Mouse (Mus musculus) intestine, postnatal 0 days (tissue): Measurements from ENCODE around the gene Csrp2. TPM values are rescaled to one million over a fixed set of nuclear protein-coding genes. Genes with fewer than 3 reads are reported as not detected.

Experiments
- ATAC-seq: fragments of 200-750 bp; cut with Nextera tagmentation; 2 replicates; pipeline ENCODE4 v1.8.0; 2017; ENCODE audit warnings: mild to moderate bottlenecking, moderate TSS enrichment, moderate library complexity
- H3K27ac ChIP-seq: fragments of 300-500 bp; sonication (generic); 2 replicates; pipeline ENCODE4 v1.5.1; 2014; ENCODE audit warnings: mild to moderate bottlenecking, low read depth, low read length, moderate library complexity
- H3K27me3 ChIP-seq: fragments of 300-500 bp; sonication (generic); replicated peaks from 2 replicates; pipeline ENCODE4 v1.6.1; 2014; ENCODE audit warnings: low read length, mixed read lengths; ENCODE audit not compliant: control insufficient read depth, insufficient read depth
- H3K36me3 ChIP-seq: fragments of 300-500 bp; sonication (generic); 2 replicates; pipeline ENCODE4 v1.6.1; 2014; ENCODE audit warnings: mild to moderate bottlenecking, moderate library complexity; ENCODE audit not compliant: control insufficient read depth, insufficient read depth
- H3K4me1 ChIP-seq: fragments of 300-500 bp; sonication (generic); replicated peaks from 2 replicates; pipeline ENCODE4 v1.6.1; 2014; ENCODE audit warnings: antibody characterized with exemption, low read length, mixed read lengths; ENCODE audit not compliant: control insufficient read depth, insufficient read depth
- H3K4me2 ChIP-seq: fragments of 300-500 bp; sonication (generic); replicated peaks from 2 replicates; pipeline ENCODE4 v1.6.1; 2014; ENCODE audit warnings: low read depth, mild to moderate bottlenecking, moderate library complexity
- H3K4me3 ChIP-seq: fragments of 300-500 bp; sonication (generic); 2 replicates; pipeline ENCODE4 v1.5.1; 2014; ENCODE audit warnings: low read depth, low read length
- H3K9ac ChIP-seq: fragments of 300-500 bp; sonication (generic); 2 replicates; pipeline ENCODE4 v1.6.1; 2014; ENCODE audit warnings: mild to moderate bottlenecking, low read depth, low read length
- H3K9me3 ChIP-seq: fragments of 300-500 bp; sonication (generic); 2 replicates; pipeline ENCODE4 v1.6.1; 2016; ENCODE audit warnings: mixed run types; ENCODE audit not compliant: control insufficient read depth
- CTCF ChIP-seq: sonication (generic); IDR thresholded peaks from 2 replicates; pipeline ENCODE4 v1.5.1; 2016; ENCODE audit warnings: low read depth, mild to moderate bottlenecking, control low read depth, antibody characterized with exemption, moderate library complexity
- WGBS: fragments of 180-500 bp; shearing (Covaris S2); extraction: QIAGEN DNeasy Blood & Tissue Kit; methylation state at CpG from one replicate; pipeline ENCODE4 v1.1.7; 2014; 5-methylcytosine and 5-hydroxymethylcytosine counted together
- polyA plus RNA-seq: library from polyadenylated mRNA; unstranded; fragments of >200 nt; fragmentation: Nextera tagmentation; extraction: Ambion mirVana; gene quantifications from 2 replicates; pipeline ENCODE4 v1.2.1, GENCODE M21; 2015

Gene Csrp2
- 97.2 and 102 TPM in 2 replicates for polyA plus RNA-seq

GRCm38 (mm10) chr10:110919531-110920343, at the start of gene Csrp2:
Gene Csrp2 (plus strand): TSS chr10:110919789.
- Histone ChIP-seq H3K4me3 (peak within 1 kb of the TSS; percentile 76), H3K9me3 (no peaks in the 10 kb centered on the region), H3K27me3 (no peaks in the 10 kb centered on the region), H3K4me1 (peaks cover 13% of the 10 kb centered on the region), H3K36me3 (no peaks in the 10 kb centered on the region), H3K9ac (peak within 1 kb of the TSS; percentile 68), H3K27ac (peak within 1 kb of the TSS; percentile 88), H3K4me2 (peak within 1 kb of the TSS; percentile 93)
- ATAC-seq, result peak; percentile 78
- no peak for TF ChIP-seq CTCF
- WGBS, result under 1% methylated on average over 59 of the region's 67 CpGs

GRCm38 (mm10) chr10:110874853-110875252, 44.7 kb upstream of the Csrp2 start:
- H3K27ac ChIP-seq, result no peak overlapping the region
- H3K4me3 ChIP-seq, result no peak overlapping the region
- WGBS, result 56% methylated on average over 8 of the region's 8 CpGs
- no peaks in the 10 kb centered on the region for H3K27me3 ChIP-seq
- no peak overlapping the region for H3K9ac ChIP-seq
- no peak overlapping the region for H3K4me2 ChIP-seq
- TF ChIP-seq CTCF, result no peak
- no peak for ATAC-seq
- no peaks in the 10 kb centered on the region for H3K36me3 ChIP-seq
- H3K9me3 ChIP-seq, result no peaks in the 10 kb centered on the region
- no peaks in the 10 kb centered on the region; the same call in 1 of the 2 replicates for H3K4me1 ChIP-seq

DNA sequence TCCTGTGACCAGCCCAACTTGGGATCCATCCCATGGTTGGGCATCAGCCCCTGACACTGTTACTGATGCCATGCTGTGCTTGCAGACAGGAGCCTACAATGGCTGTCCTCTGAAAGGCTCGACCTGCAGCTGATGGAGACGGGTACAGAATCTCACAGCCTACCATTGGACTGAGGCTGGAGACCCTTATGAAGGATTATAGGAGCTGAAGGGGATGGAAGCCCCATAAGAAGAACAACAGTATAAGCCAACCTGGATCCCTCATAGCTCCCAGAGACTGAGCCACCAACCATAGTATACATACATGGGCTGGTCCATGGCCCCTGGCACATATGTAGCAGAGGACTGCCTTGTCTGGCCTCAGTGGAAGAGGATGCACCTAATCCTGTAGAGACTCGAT, 42.6 kb upstream of the Csrp2 start:
- Histone ChIP-seq H3K4me1 (no peaks in the 10 kb centered on the region; the same call in 1 of the 2 replicates), H3K27me3 (no peaks in the 10 kb centered on the region), H3K9ac (no peak overlapping the region), H3K4me2 (no peak overlapping the region), H3K9me3 (no peaks in the 10 kb centered on the region), H3K4me3 (no peak overlapping the region), H3K36me3 (no peaks in the 10 kb centered on the region), H3K27ac (no peak overlapping the region)
- no peak for TF ChIP-seq CTCF
- WGBS, result 86% methylated on average over 3 of the region's 3 CpGs
- no peak for ATAC-seq

- no peak for ATAC-seq
- WGBS, result 53% methylated on average over 8 of the region's 8 CpGs
Measured at GRCm38 (mm10) chr10:110877851-110878250, 41.7 kb upstream of the Csrp2 start.

GRCm38 (mm10) chr10:110878641-110879040, 40.9 kb upstream of the Csrp2 start:
- Histone ChIP-seq H3K4me3 (no peak overlapping the region), H3K9ac (no peak overlapping the region), H3K4me1 (no peaks in the 10 kb centered on the region; the same call in 1 of the 2 replicates), H3K27ac (no peak overlapping the region), H3K36me3 (no peaks in the 10 kb centered on the region), H3K9me3 (no peaks in the 10 kb centered on the region), H3K4me2 (no peak overlapping the region), H3K27me3 (no peaks in the 10 kb centered on the region)
- no peak for ATAC-seq
- WGBS, result 35% methylated on average over 5 of the region's 5 CpGs
- TF ChIP-seq CTCF, result no peak

More at GRCm38 (mm10) chr10:110877851-110878250, 41.7 kb upstream of the Csrp2 start:
- Histone ChIP-seq H3K4me2 (no peak overlapping the region), H3K4me1 (no peaks in the 10 kb centered on the region; the same call in 1 of the 2 replicates), H3K4me3 (no peak overlapping the region), H3K9ac (no peak overlapping the region), H3K9me3 (no peaks in the 10 kb centered on the region), H3K27me3 (no peaks in the 10 kb centered on the region), H3K36me3 (no peaks in the 10 kb centered on the region), H3K27ac (no peak overlapping the region)
- no peak for TF ChIP-seq CTCF

DNA sequence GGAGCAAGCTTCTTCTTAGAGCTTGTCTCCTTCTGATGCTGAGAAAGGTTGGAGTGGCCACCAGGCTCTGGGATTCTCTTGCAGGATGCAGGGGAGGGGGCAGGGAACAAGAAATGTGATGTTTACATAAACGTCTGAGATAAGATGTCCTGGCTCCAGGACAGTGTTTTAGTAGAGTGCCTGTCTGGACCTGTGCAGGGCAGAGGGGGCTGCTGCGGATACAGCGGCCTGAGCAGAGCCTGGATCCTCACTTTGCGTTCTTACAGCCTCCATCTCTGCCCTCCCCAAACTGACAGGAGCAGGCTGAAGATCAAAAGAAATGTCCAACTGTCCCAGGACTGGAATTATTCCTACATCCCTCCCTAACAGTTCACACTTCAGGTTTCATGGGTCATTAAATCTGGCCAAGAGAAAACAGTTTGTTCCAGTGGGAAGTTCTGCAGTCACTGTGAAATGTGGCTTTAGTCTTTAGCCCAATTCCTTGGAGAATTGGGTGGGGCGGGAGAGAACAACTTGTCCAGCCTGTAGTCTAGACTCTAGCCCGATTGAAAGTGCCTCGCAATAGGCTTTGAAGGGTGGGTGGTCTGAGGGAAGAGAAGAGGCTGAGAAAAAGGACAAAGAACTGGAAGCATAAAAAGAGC, 40.0 kb upstream of the Csrp2 start:
- no peak overlapping the region for H3K4me2 ChIP-seq
- no peaks in the 10 kb centered on the region for H3K36me3 ChIP-seq
- no peak overlapping the region for H3K27ac ChIP-seq
- no peak for TF ChIP-seq CTCF
- H3K27me3 ChIP-seq, result no peaks in the 10 kb centered on the region
- no peak for ATAC-seq
- H3K9ac ChIP-seq, result no peak overlapping the region; the same call in 1 of the 2 replicates
- H3K4me1 ChIP-seq, result no peaks in the 10 kb centered on the region; the same call in 1 of the 2 replicates
- no peak overlapping the region for H3K4me3 ChIP-seq
- H3K9me3 ChIP-seq, result no peaks in the 10 kb centered on the region
- 35% methylated on average over 7 of the region's 7 CpGs for WGBS
